Mouse (Mus musculus) thymus, adult 2 months (tissue): ENCODE measurements around the gene Skap1.

Experiments
- CTCF ChIP-seq: fragments of 200-500 bp; IDR thresholded peaks from 2 replicates; pipeline ENCODE4 v1.5.1; 2012; ENCODE audit warnings: mild to moderate bottlenecking, control low read depth, low read length, moderate library complexity, borderline replicate concordance; ENCODE audit not compliant: control insufficient read depth, poor library complexity, insufficient read depth; ENCODE audit errors: extremely low read depth
- POLR2A ChIP-seq: fragments of 200-500 bp; IDR thresholded peaks from 2 replicates; pipeline ENCODE4 v1.6.1; 2012; ENCODE audit warnings: mild to moderate bottlenecking, low read length, control low read depth, moderate library complexity; ENCODE audit not compliant: control insufficient read depth, poor library complexity, insufficient read depth; ENCODE audit errors: extremely low read depth

DNA sequence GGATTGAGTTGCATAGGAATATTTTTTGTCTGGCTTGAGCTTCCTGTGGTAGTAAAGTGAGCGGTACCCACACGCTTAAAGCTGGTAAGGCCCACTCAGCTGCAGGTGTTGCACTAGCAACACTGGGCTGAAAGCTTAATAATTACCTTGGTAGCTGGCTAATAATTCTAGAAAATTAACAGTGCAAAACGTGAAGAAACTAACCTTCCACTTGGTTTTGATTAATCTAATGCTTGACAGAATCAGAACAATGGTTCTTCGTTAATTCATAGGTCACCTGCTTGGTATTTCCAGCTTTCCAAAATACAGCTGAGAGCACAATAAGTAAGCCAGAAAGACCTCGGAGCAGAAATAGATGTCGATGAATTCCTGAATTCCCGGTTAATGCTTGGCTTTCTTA is 78.2 kb downstream of the Skap1 start:
- TF ChIP-seq CTCF (no peak), POLR2A (no peak)
